Mouse (Mus musculus): ENCODE results near the gene Plk5.
A peak's percentile ranks its signal among the peaks of the same experiment; 100 is the strongest.

Gene Plk5

DNA sequence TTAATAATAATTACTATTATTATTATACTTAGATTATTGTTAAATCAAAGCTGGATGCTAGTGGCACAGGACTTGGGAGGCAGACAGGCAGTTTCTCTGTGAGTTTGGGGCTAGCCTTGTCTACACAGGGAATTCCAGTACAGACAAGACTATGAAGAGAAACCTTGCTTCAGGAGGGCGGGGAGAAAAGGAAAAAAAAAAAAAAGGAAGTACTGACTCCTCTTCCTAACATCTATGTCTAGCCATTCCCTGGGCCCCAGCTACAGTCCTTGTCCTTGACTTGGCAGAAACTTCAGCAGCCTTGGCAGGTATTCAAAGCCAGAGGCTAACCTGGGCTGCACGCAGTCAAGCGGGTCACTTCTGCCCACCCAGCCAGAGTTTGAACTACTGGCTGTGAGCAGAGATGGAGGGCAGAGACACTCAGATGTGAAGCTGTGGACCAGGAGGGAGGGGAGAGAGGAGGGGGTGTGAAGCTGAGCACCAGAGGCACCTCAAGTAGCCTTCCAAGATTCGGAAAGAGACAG lies 33.0 kb downstream of the Plk5 start:
- DNase-seq (ENCODE audit: low spot score): no peak

DNA sequence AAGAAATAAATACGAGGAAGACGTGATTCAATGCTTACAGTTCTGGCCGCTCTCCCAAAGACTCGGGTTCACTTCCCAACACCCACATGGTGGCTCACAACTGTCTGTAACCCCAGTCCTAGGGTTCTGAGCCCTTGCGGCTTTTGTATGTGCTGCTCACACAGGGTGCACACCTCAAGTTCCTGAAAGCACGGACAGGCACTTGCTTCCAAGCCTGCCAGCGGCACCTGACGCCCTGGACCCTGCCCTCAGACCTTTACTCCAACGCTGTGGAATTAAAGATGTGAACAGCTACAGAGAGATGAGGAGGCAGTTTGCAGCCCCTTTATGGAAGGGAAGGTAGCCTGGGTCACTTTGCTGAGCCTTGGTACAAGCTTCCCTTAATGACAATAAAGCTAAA lies 34.4 kb downstream of the Plk5 start:
- DNase-seq (ENCODE audit: low spot score): no peak

DNA sequence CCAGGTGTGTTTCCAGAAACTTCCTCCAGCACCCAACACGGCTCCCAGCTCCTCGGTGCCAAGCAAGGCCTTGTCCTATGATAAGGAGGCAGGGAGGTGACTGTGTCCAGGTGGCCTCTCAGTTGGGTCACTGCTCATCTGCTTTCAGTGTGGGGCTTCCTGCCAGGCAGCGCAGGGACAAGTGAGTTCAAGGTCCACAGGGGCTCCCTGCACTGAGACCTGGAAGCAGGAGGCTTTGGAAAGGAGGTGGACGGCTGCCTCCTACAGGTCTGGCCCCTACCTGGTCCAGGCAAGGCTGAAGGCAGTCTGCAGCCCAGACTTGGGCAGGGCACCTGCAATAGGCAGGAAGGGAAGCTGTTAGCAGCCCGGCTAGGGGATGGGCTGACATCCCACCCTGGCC lies 36.4 kb downstream of the Plk5 start:
- DNase-seq (ENCODE audit: low spot score): no peak

DNA sequence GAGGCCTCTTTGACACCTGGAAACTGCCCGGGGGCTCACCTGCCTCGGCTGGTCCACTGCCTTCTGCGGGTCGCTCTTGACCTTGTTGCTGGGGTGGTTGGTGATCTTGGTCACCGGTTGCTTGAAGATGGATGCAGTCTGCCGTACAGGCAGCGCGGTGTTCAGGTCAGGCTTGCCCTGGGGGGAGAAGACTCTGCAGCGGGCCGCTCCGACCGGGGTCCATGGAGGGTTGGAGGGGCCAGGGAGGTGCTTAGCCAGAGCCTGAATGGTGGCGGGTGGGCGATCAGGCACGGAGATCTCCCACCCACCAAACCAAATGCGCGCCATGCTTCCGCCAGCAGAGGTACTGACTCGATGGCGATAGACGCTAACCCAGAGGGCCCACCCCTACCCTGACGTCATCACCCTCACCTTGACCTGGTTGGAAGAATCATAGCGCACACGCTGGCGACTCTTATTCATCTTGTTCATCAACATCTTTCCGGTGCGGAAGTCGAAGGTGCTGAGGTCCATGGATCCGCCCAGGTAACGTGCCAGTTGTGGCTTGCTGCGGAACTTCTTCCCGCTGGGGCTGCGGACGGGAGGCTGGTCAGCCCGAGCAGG lies 38.9 kb downstream of the Plk5 start:
- DNase-seq (ENCODE audit: low spot score): no peak

DNA sequence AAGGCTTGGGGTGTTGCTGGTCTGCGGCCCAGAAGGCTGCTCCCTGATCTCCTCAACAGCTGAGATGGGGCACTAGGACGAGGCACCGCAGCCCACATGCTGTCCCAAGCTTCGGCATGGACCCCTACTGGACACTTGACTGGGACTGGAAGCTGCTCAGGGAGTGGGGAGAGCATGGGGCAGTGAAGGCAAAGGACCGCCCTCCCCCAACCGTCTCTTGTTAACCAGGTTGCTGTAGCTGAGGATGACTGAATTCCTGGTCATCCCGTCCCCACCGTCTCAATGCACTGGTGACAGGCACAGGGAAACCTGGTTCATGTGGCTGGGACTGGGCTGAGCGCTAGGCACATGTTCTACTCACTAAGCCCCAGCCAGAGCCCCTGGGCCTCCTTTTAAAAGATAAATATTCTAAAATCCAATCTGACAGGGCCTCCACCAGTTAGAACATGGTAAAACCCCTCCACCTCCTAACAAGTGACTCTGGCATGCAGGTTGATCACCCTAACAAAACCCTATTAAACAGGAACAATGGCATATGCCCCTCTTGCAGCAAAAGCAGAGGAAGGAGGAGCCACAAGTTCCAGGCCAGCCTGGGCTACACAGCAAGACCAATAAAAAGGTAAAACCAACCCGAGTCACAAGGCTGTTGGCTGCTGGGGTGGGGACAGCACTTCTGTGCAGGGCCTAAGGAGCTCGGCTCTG lies 40.7 kb downstream of the Plk5 start:
- DNase-seq (ENCODE audit: low spot score): no peak

DNA sequence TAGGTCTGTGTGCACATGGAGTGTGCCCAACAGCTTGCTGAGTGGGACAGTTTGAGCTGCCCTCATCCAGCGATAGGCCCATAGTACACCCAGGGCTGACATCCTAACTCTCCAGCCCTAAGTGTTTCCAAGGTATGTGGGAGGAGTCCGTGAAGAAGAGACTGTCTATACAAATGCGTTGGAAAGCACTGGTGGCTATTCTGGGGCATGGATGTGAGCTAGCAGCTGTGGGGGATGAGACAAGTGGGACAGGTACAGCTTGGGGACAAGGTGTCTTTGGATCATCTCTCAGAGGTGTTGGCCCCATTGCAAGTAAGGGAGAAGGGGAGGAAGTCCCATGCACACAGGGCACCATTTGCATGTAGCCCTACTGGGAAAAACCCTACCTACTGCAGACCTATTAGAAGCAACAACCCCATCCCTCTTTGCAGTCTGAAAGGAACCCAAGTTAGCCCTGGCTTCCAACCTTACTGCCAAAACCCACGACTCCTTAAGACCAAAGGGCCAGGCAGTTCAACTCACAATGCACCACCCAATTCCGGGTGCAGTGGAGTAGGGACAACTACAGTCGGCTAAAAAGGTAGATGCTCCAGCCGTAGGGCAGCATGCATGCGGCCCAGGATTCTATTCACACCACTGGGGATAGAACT lies 41.4 kb downstream of the Plk5 start:
- no peak for DNase-seq (ENCODE audit: low spot score)

DNA sequence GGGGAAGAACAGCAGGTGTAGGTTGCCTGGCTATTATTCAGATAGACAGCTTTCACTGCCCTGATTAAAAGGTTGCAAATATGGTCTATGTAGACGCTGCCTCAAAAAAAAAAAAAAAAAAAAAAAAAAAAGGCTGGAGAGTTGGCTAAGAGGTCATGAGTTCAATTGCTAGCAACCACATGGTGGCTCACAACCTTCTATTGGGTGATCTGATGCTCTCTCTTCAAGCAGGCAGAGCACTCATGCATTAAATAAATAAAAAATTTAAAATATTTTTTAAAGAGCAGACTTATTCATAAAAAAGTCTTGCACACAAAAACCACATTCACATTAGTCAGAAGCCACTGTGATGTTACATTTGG lies 41.9 kb downstream of the Plk5 start:
- no peak for DNase-seq (ENCODE audit: low spot score)

DNA sequence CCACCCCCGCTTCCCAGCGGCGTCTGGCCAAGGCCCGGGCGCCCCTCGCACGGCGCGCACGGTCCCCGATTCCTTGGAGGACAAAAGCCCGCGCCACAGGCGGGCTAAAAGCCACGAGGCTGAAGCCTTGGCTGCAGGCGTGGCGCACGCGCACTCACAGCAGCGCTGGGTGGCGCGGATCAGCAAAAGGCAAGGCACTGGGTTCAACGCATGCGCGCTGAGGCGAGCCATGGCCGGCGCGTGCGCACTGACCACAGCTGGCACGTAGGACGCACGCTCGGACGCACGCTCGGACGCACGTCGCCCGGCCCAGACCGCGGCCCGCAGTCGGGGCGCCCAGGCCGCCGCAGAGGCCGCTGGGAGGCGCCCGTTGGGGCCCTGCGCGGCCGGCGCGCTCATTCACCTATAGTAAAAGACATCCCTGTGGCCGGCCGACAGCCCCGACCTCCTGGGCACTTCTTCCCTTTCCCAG lies 42.5 kb downstream of the Plk5 start:
- DNase-seq (ENCODE audit: low spot score): peak; percentile 98

DNA sequence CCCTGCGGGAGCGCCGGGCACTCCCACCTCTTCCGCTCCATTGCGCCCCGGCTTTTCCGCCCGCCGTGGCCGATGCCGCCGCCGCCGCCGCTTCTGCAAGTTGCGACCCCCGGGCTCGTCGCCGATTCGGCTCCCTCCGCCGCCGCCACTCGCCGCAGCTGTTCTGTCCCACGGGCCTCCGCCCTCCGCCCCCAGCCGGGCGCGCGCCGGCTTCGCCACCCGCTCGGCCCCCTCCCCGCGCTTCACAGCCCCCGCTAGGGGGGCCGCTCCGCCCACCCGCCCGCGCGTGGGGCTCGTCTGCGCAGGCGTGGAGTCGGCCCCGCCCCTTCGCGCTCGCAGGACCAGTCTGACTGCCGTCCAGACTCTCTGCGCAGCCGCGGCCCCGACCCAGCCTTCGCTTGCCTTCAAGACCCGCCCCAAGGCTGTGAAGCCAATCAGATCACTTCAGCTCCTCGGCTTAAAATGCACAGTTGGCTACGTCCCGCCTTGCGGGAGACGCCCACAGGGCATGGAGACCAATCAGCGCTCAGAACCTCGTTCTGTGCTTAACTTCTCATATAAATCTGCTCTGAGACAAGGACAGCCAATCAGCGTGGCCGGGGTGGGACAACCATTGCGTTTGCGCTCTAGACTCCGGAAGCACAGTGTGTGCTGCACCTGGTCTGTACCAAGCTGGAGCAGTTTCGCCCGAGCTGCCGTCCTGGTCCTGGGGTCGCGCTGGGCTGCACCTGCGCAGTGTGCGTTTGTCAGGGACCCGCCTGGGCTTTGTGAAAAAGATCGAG lies 43.1 kb downstream of the Plk5 start, which contains the start of gene Mbd3:
Mbd3 (minus strand) TSS at position 360 of the 782 bp plus-strand sequence.
- peak; percentile 100 for DNase-seq (ENCODE audit: low spot score)

DNA sequence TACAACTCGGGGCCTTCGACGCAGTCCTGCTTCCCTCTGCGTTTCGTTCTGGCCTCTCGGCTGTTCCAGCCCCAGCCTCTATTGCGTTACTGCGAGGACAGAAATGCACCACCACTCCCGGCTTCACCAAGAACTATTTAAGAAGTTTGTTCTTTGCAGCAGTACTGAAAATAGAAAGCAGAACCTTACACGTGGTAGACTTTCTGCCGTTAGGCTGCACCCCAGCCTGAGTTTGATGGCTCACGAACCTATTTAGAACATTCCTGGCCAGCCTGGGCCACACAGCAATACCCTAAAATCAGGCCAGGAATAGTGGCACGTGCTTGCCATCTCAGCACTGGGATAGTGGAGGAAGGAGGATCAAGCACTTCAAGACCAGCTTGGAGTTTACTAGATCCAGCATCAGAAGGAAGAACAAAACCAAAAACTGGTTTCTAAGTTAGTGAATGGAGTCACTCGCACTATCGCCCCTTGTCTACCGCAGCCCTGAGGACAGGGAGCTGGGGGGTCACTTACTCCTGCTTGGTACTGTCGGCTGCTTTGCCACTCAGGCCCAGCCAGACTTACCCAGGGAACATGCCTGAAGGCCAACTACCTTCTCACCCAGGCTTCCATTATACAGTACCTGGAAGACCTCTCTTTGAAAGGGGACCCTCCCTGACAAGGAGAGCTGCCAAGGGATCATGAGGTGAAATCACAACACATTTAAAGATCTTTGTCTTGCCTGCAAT lies 43.9 kb downstream of the Plk5 start:
- DNase-seq (ENCODE audit: low spot score): no peak

DNA sequence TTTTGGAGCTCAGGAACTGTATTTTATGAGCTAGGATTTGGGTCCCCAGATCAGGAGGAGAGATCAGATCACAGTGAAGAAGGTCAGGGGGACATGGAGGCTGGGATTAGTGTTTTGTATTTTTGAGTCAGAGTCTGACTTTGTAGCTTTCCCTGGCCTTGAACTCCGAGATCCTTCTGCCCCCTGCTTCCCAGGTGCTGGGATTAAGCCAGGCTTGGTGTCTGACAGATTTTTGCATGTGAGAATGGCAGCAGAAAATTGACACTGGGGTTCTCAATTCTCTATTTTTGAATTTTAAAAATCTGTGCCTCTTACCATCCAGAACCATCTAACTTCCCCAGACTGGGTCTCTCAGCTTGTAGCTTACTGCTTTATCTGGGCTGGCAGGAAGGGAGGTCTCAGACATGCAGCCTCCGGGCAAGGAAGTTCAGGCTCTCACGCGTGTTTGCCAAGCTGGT lies 44.5 kb downstream of the Plk5 start:
- DNase-seq (ENCODE audit: low spot score): no peak

DNA sequence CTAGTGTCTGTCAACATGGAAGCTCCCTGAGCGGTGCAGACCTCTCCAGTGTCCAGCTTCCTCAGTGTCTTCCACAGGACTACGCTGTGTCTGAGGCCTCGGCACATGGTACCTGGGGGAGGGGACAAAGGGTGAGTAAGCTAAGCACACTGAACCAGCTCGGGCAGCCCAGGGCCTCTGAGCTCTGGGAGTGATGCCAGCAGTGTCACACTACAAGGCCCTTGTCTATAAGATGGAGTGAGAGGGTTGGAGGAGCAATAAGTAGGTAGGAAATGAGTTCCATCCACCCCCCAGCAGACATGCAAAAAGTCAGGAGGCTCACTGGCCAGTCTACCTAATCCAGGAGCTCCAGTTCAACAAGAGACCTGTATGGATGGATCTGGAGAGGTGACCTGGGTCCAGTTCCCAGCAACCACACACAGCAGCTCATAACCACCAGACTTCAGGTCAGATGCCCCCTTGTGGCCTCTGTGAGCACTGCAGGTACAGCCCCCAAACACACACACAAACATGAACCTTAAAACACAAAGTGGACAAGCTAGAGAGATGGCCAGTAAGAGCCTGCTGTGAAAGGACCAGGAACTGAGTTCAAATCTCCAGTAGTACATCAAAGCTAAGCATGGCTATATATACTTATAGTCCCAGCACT lies 46.9 kb downstream of the Plk5 start:
- DNase-seq (ENCODE audit: low spot score): no peak

DNA sequence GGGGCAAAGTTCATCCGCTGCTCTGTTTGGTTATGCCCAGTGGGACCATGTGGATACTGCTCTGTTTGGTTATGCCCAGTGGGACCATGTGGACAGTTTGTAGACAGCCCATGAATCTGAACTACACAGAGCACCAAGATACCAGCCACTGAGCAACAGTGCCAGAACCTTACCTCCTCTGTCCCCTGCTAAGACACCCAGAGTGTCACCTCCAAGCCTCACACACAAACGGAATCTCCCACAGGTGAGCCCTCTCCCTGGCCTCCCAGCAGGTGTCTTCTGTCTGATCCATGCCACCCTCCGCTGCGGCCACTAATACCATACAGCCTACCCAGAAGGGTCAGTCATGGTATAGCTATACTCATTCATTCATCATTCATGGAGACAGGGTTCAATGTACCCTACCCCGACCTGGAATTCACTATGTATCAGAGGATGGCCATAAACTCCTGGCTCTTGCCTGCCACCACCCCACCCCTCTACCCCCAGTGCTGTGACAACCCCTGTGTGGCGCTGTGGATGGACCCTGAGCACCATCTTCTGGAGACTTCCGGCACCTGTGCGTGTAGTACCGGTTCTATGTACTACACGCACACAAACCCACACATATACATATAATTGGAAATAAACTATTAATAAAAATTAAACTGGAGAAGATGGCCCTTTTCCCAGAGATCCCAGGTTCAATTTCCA lies 49.4 kb downstream of the Plk5 start:
- DNase-seq (ENCODE audit: low spot score): no peak

DNA sequence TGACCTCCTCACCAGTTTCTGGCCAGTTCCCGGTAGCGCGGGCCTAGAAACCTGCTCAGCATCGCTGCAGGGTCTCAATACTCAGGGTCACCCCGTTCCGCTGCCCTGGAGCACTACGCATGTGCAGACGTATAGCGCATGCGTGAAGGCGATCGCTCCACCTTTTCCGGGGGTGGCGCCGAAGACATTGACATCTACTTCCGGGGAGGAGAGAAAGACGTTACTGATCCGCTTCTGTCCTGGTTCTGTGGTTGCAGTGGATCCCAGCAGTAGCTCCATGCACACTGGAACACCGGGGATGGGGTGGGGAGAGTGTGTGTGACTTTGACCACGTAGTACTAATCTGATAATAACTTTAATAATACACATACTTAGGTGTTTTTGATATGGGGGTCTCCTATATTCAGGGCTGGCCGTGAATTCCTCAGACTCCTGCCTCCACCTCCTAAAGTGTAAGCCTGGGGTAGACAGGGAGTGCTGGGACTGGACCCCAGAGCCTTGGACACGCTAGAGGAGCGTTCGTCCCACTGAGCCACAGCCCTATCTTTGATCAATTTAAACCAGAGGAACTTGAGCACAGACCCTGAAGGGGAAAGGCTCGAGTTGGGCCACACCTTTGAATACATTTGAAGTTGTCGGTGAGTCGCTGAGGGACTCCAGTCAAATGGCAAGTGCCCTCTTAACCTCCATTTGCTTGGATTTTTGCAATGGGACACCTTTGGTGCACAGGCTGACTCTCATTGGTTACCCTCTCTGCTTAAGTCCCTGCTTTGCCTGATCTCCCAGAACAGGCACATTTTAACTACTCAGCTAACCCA lies 50.6 kb downstream of the Plk5 start, which contains the start of gene Uqcr11:
Uqcr11 (minus strand) TSS at position 147 of the 818 bp plus-strand sequence.
- peak; percentile 91 for DNase-seq (ENCODE audit: low spot score)

DNA sequence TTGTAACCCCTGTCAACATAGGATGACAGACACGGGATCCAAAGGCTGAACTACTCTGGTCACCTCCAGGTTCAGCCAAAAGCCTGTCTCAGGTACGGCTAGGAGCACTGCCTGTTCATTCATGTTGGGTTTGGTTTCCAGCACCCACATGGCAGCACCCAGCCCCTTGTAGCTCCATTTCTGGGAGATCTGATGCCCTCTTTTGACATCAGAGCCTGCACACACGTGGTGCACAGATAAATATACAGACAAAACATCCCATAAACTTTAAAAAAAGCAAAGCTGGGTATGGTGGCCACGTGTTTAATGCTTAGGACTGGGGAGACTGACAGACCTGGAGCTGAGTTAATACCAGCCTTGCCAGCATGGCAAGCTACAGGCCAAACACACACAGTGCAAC lies 51.7 kb downstream of the Plk5 start:
- no peak for DNase-seq (ENCODE audit: low spot score)

DNA sequence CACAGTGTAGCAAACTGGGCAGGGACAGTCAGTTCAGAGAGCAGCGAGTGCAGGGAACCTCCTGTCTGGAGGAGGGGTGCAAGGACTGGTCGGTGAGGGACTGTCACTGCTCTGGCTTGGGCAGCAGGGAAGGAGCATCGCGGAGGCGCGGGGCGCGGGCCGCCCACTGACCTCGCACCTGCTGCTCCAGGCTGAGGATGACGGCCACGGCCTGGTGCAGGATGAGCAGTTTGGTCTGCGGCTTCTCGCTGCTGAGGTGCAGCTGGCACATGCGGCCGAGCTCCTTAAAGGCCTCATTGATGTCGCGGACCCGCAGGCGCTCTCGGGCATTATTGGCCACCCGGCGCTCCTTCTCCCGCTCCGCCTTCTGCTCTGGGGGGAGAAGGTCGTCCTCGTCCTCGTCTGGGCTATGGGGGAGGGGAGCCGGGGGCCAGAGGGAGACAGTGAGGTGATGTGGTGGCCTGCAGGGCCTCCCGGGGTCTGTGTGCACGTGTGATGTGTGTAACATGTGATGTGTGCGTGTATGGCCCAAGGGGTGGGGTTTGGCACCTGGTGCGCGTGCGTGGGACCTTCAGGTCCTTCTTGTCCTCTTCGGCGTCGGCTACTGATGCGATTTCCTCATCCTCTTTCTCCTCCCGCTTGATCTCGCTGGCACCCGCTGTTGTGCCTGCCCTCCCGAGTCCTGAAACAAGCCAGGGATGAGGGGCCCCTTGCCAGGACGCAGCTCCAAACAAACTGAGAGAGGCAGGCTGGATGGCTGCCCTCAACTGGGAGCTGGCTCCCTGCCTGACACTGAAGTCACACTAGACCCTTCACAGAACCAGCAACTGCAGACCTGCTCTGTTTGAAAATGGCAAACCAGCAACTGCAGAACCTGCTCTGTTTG lies 56.6 kb downstream of the Plk5 start:
- DNase-seq (ENCODE audit: low spot score): no peak
